Mouse (Mus musculus) forebrain, embryonic 16.5 days (tissue): ENCODE measurements around the gene Gm44503. TPM values are rescaled to one million over a fixed set of nuclear protein-coding genes. Genes with fewer than 3 reads are reported as not detected.

Experiments used
- ATAC-seq: fragments of 200-750 bp; cut with Nextera tagmentation; 2 replicates; pipeline ENCODE4 v1.8.0; 2017; ENCODE audit warnings: mild to moderate bottlenecking, moderate library complexity
- H3K27ac ChIP-seq: fragments of 300-500 bp; sonication (generic); 2 replicates; pipeline ENCODE4 v1.5.1; 2014; ENCODE audit warnings: low read length, control low read depth
- H3K27me3 ChIP-seq: fragments of 300-500 bp; sonication (generic); replicated peaks from 2 replicates; pipeline ENCODE4 v1.6.1; 2014; ENCODE audit warnings: low read length; ENCODE audit not compliant: control insufficient read depth, insufficient read depth
- H3K36me3 ChIP-seq: fragments of 300-500 bp; sonication (generic); 2 replicates; pipeline ENCODE4 v1.6.1; 2014; ENCODE audit not compliant: control insufficient read depth, insufficient read depth
- H3K4me1 ChIP-seq: fragments of 300-500 bp; sonication (generic); replicated peaks from 2 replicates; pipeline ENCODE4 v1.6.1; 2014; ENCODE audit warnings: low read length; ENCODE audit not compliant: control insufficient read depth, insufficient read depth
- H3K4me2 ChIP-seq: fragments of 300-500 bp; sonication (generic); 2 replicates; pipeline ENCODE4 v1.6.1; 2014; ENCODE audit warnings: mild to moderate bottlenecking, low read length, control low read depth
- H3K4me3 ChIP-seq: fragments of 300-500 bp; sonication (generic); replicated peaks from 2 replicates; pipeline ENCODE4 v1.5.1; 2014; ENCODE audit warnings: mild to moderate bottlenecking, low read length, control low read depth
- H3K9ac ChIP-seq: fragments of 300-500 bp; sonication (generic); replicated peaks from 2 replicates; pipeline ENCODE4 v1.6.1; 2014; ENCODE audit warnings: low read depth, low read length, control low read depth
- H3K9me3 ChIP-seq: fragments of 300-500 bp; sonication (generic); 2 replicates; pipeline ENCODE4 v1.6.1; 2016; ENCODE audit warnings: low read length; ENCODE audit not compliant: control insufficient read depth
- WGBS: fragments of 180-500 bp; shearing (Covaris S2); extraction: QIAGEN DNeasy Blood & Tissue Kit; methylation state at CpG from one replicate; pipeline ENCODE4 v1.1.7; 2014; 5-methylcytosine and 5-hydroxymethylcytosine counted together
- microRNA-seq: library from miRNA; unstranded; fragments of <30 nt; microRNA quantifications from one replicate; pipeline ENCODE4, GENCODE M21; 2017
- polyA plus RNA-seq: library from polyadenylated mRNA; unstranded; fragments of >200 nt; fragmentation: Nextera tagmentation; extraction: Ambion mirVana; gene quantifications from 2 replicates; pipeline ENCODE4 v1.2.1, GENCODE M21; 2015

Gene Gm44503
- polyA plus RNA-seq, 1 experiment from 2014 or later: not detected

- no peak overlapping the region for H3K9ac ChIP-seq
- 55% methylated on average over 8 of the region's 8 CpGs for WGBS
- H3K4me2 ChIP-seq: no peak overlapping the region
- no peaks in the 10 kb centered on the region for H3K9me3 ChIP-seq
- no peaks in the 10 kb centered on the region for H3K36me3 ChIP-seq
- H3K27me3 ChIP-seq: no peaks in the 10 kb centered on the region
- no peak for ATAC-seq
- no peak overlapping the region for H3K4me3 ChIP-seq
- no peaks in the 10 kb centered on the region for H3K4me1 ChIP-seq
- H3K27ac ChIP-seq: no peak overlapping the region
Observed at GRCm38 (mm10) chr9:73050606-73051005, 92.0 kb downstream of the Gm44503 start.

GRCm38 (mm10) chr9:73055441-73055911 lies 96.8 kb downstream of the Gm44503 start:
- H3K27ac ChIP-seq: no peak overlapping the region
- H3K4me3 ChIP-seq: no peak overlapping the region
- H3K36me3 ChIP-seq: no peaks in the 10 kb centered on the region
- no peak for ATAC-seq
- 70% methylated on average over 10 of the region's 10 CpGs for WGBS
- no peaks in the 10 kb centered on the region for H3K4me1 ChIP-seq
- no peak overlapping the region for H3K4me2 ChIP-seq
- no peak overlapping the region for H3K9ac ChIP-seq
- no peaks in the 10 kb centered on the region for H3K27me3 ChIP-seq
- H3K9me3 ChIP-seq: no peaks in the 10 kb centered on the region

- Histone ChIP-seq H3K36me3 (no peaks in the 10 kb centered on the region), H3K27me3 (no peaks in the 10 kb centered on the region), H3K4me3 (no peak overlapping the region), H3K9me3 (no peaks in the 10 kb centered on the region), H3K9ac (no peak overlapping the region), H3K27ac (no peak overlapping the region), H3K4me1 (no peaks in the 10 kb centered on the region), H3K4me2 (no peak overlapping the region)
- WGBS: 92% methylated on average over 4 of the region's 4 CpGs
- ATAC-seq: no peak
Observed at GRCm38 (mm10) chr9:73059224-73059623, 100.6 kb downstream of the Gm44503 start.

GRCm38 (mm10) chr9:73063621-73064290 lies 105.1 kb downstream of the Gm44503 start:
- Histone ChIP-seq H3K36me3 (no peaks in the 10 kb centered on the region), H3K9ac (no peak overlapping the region), H3K27ac (no peak overlapping the region), H3K4me3 (no peak overlapping the region), H3K9me3 (no peaks in the 10 kb centered on the region), H3K4me2 (no peak overlapping the region; the same call in 1 of the 2 replicates), H3K4me1 (no peaks in the 10 kb centered on the region), H3K27me3 (no peaks in the 10 kb centered on the region)
- no peak for ATAC-seq
- WGBS: 42% methylated on average over 15 of the region's 15 CpGs

Small RNA genes lying within 50 kb of the gene (microRNA-seq; reads per million reads assigned to microRNA genes)
- not detected for gene Gm27353

Other genes with a start within 250 kb of the Gm44503 start
- gene Prtg, start 152.0 kb upstream of the Gm44503 start, polyA plus RNA-seq: 0.19 and 0.21 TPM in 2 replicates
- 14.3 and 15.1 TPM in 2 replicates for gene Pygo1, start 33.2 kb upstream of the Gm44503 start, polyA plus RNA-seq
- gene Dyx1c1, start 67 bp upstream of the Gm44503 start, polyA plus RNA-seq: 1.7 and 1.8 TPM in 2 replicates
- 19.1 and 22.4 TPM in 2 replicates for gene Ccpg1os, start 26.5 kb downstream of the Gm44503 start, polyA plus RNA-seq
- 56.7 and 58.2 TPM in 2 replicates for gene Ccpg1, start 26.6 kb downstream of the Gm44503 start, polyA plus RNA-seq
- 13.6 and 14.3 TPM in 2 replicates for gene Pigb, start 81.5 kb downstream of the Gm44503 start, polyA plus RNA-seq
- gene Rab27a, start 86.0 kb downstream of the Gm44503 start, polyA plus RNA-seq: 1.2 and 1.9 TPM in 2 replicates
- gene Khdc3, start 143.0 kb downstream of the Gm44503 start, polyA plus RNA-seq: not detected in 2 replicates
- gene Gm20509, start 143.6 kb downstream of the Gm44503 start, polyA plus RNA-seq: not detected in 2 replicates
- 118 and 134 TPM in 2 replicates for gene Rsl24d1, start 154.6 kb downstream of the Gm44503 start, polyA plus RNA-seq